8 mouse cellular contexts compared by ENCODE assay signal in the genomic region with DNA sequence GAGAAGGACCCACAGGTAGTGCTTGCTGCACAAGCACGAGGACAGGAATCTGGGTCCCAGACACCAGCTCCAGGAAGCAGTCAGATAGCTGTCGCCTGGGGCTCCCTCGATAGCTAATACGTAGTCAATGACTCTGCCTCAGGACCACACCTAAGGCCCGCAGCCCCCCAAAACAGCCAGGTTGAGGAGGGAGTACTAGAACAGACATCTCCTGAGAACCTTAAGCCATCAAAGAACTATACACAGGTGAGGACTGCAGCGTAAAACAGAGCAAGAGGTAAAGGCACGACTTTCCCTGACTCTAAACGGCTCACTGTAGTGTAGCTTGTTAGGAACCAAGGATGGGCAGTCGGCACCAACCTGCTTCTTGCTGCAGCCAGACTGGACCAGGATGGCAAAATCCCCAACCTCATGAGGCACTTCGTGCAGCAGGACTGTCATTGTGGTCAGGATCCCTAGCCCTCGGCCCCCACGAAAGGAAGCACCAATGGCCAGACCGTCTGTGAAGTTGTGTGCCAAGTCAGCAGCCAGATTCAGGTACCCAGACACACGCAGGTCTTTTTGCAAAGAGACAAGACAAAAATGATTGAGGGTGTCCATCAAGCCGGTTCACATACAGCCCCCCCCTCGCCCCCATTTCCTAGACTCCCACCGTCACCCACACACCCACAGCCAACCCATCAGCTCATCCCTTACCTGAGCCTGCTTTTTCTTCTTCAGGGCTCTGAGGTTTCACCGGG. TPM values are rescaled to one million over a fixed set of nuclear protein-coding genes. Genes with fewer than 3 reads are reported as not detected.
DNase-seq lines count a peak whose midpoint lies in the region; ATAC-seq and TF ChIP-seq lines count a peak whose summit lies in the region.

No protein-coding gene starts in this region.

- 88% methylated on average over 18 of the region's 18 CpGs for WGBS in forebrain, embryonic 13.5 days
- 81% methylated on average over 18 of the region's 18 CpGs for WGBS in liver, embryonic 13.5 days (ENCODE audit: insufficient replicate concordance)

- peaks cover 32% of the 10 kb centered on the region for H3K79me2 ChIP-seq in CH12.LX (replicated peaks; ENCODE audit: control insufficient read depth, extremely low read depth, insufficient read depth, poor library complexity, severe bottlenecking)

- H3K9ac ChIP-seq in CH12.LX (ENCODE audit: insufficient read depth, low read depth): peak overlapping the region; percentile 93; the same call in 1 of the 2 replicates
- H3K9ac ChIP-seq in forebrain, embryonic 13.5 days: peak overlapping the region; percentile 96
- H3K9ac ChIP-seq in liver, embryonic 13.5 days: no peak overlapping the region

- peaks cover 23 to 39% of the 10 kb centered on the region in 2 experiments for H3K36me3 ChIP-seq in CH12.LX (replicated peaks in 1 of 2; ENCODE audit: control insufficient read depth in 1 of 2, insufficient read depth in 1 of 2, low read length in 1 of 2)
- H3K36me3 ChIP-seq in forebrain, embryonic 13.5 days (ENCODE audit: poor library complexity, severe bottlenecking): peaks cover 25% of the 10 kb centered on the region
- peaks cover 31% of the 10 kb centered on the region for H3K36me3 ChIP-seq in liver, embryonic 13.5 days

- no peak for ATAC-seq in forebrain, embryonic 13.5 days
- no peak for ATAC-seq in liver, embryonic 13.5 days (ENCODE audit: low read depth)

- no peak for TF ChIP-seq CTCF in CH12.LX (conservative IDR thresholded peaks at IDR 0.05 in 1 of 2, IDR thresholded peaks at IDR 0.05 in 1 of 2; ENCODE audit: low read depth in 2 of 2, low read length in 2 of 2)

- H3K4me1 ChIP-seq in CH12.LX (ENCODE audit: control insufficient read depth in 1 of 2, insufficient read depth in 2 of 2): peaks cover 35 to 65% of the 10 kb centered on the region in 2 experiments
- H3K4me1 ChIP-seq in forebrain, embryonic 13.5 days: peaks cover 78% of the 10 kb centered on the region
- peaks cover 83% of the 10 kb centered on the region for H3K4me1 ChIP-seq in liver, embryonic 13.5 days (replicated peaks)

- no peaks in the 10 kb centered on the region for H3K9me3 ChIP-seq in CH12.LX (replicated peaks; ENCODE audit: low read length)
- no peaks in the 10 kb centered on the region for H3K9me3 ChIP-seq in forebrain, embryonic 13.5 days (replicated peaks)
- no peaks in the 10 kb centered on the region for H3K9me3 ChIP-seq in liver, embryonic 13.5 days (replicated peaks)

- in situ Hi-C loops in CH12.LX (cut with MboI; ENCODE audit: low pct_ligation_motif_present, low pct_unique_long_range_greater_than_20kb, low sequenced_read_pairs): no loop called here

- no peak for TF ChIP-seq POLR2A in CH12.LX (IDR thresholded peaks at IDR 0.05; ENCODE audit: low read depth, low read length)

- dilution Hi-C loops in CH12.LX (cut with MboI; ENCODE audit: extremely low pct_ligation_motif_present, extremely low pct_unique_long_range_greater_than_20kb, low sequenced_read_pairs): no loop called here

- TF ChIP-seq EP300 in CH12.LX (IDR thresholded peaks at IDR 0.05; ENCODE audit: low read length): no peak

- H3K27me3 ChIP-seq in CH12.LX (replicated peaks): no peaks in the 10 kb centered on the region
- no peaks in the 10 kb centered on the region for H3K27me3 ChIP-seq in forebrain, embryonic 13.5 days
- H3K27me3 ChIP-seq in liver, embryonic 13.5 days: no peaks in the 10 kb centered on the region

- DNase-seq in gastrocnemius, postnatal 25 days: peak; percentile 8
- DNase-seq in gastrocnemius, postnatal 10 days: no peak
- DNase-seq in CH12.LX (ENCODE audit: extremely low read depth): no peak
- DNase-seq in liver, embryonic 13.5 days: no peak
- DNase-seq in T-cell, adult 2 months (ENCODE audit: low spot score): no peak
- DNase-seq in frontal cortex, adult 2 months (ENCODE audit: extremely low spot score in 1 of 2, low spot score in 1 of 2): no peak
- no peak for DNase-seq in gastrocnemius, postnatal 14 days

- no peak overlapping the region for H3K4me3 ChIP-seq in CH12.LX (replicated peaks in 1 of 3; ENCODE audit: low read depth in 2 of 3, low read length in 2 of 3, poor library complexity in 1 of 3)
- peak overlapping the region; percentile 87 for H3K4me3 ChIP-seq in forebrain, embryonic 13.5 days
- H3K4me3 ChIP-seq in liver, embryonic 13.5 days (replicated peaks): peak overlapping the region; percentile 94

- H3K27ac ChIP-seq in CH12.LX (ENCODE audit: insufficient read depth, low read depth): no peak overlapping the region
- H3K27ac ChIP-seq in forebrain, embryonic 13.5 days: no peak overlapping the region
- peak overlapping the region; percentile 85 for H3K27ac ChIP-seq in liver, embryonic 13.5 days

- H3K4me2 ChIP-seq in CH12.LX (ENCODE audit: insufficient read depth, low read depth, poor library complexity, severe bottlenecking): peak overlapping the region; percentile 73; the same call in 1 of the 2 replicates
- H3K4me2 ChIP-seq in forebrain, embryonic 13.5 days: peak overlapping the region; percentile 99
- H3K4me2 ChIP-seq in liver, embryonic 13.5 days: peak overlapping the region; percentile 96

- TF ChIP-seq RAD21 in CH12.LX (IDR thresholded peaks at IDR 0.05; ENCODE audit: low read depth, low read length): no peak

- intact Hi-C loops in gastrocnemius, postnatal 14 days (cut with DNase I; ENCODE audit: low total_unique reads): no loop called here

TF ChIP-seq in CH12.LX, 34 proteins besides CTCF, POLR2A, EP300 and RAD21 (continues in another document):
- TF ChIP-seq MAZ (IDR thresholded peaks at IDR 0.05; ENCODE audit: low read depth, low read length) (no peak), USF1 (IDR thresholded peaks at IDR 0.05; ENCODE audit: low read depth, low read length) (no peak), NRF1 (IDR thresholded peaks at IDR 0.05; ENCODE audit: low read depth, low read length) (no peak), MXI1 (IDR thresholded peaks at IDR 0.05; ENCODE audit: low read depth, low read length) (no peak), ZKSCAN1 (IDR thresholded peaks at IDR 0.05; ENCODE audit: borderline replicate concordance, low read depth, low read length) (no peak), CHD1 (IDR thresholded peaks at IDR 0.05; ENCODE audit: low read depth, low read length) (no peak), ELF1 (IDR thresholded peaks at IDR 0.05; ENCODE audit: low read depth, low read length) (no peak), ZMIZ1 (IDR thresholded peaks at IDR 0.05; ENCODE audit: low read depth, low read length) (no peak), ZC3H11A (IDR thresholded peaks at IDR 0.05; ENCODE audit: low read depth, low read length) (no peak)

RNA-seq across cellular contexts. Expression of a gene that starts 1.5 kb away (rescaled TPM):
- total RNA-seq in gastrocnemius, postnatal 25 days (2021): 10 to 100 TPM; 52.7 to 59.9 TPM
- 10 to 100 TPM; 50.5 to 63.2 TPM for total RNA-seq in gastrocnemius, postnatal 10 days (2021)
- total RNA-seq in CH12.LX (2012; rRNA removed) (44.8 and 47.1 TPM in 2 replicates), CH12.LX (2014; rRNA removed) (20.4 and 20.8 TPM in 2 replicates)
- polyA plus RNA-seq in CH12.LX (2012; ENCODE audit: insufficient read length, low read depth): 31.7 and 34.5 TPM in 2 replicates
- polyA plus RNA-seq in forebrain, embryonic 13.5 days (2015; fragmentation: Nextera tagmentation; extraction: Ambion mirVana): 76.0 and 88.0 TPM in 2 replicates
- polyA plus RNA-seq in liver, embryonic 13.5 days (2015; fragmentation: Nextera tagmentation; extraction: Ambion mirVana): 25.2 and 25.7 TPM in 2 replicates
- 84.6 and 87.2 TPM in 2 replicates for polyA plus RNA-seq in frontal cortex, adult 2 months (2012; rRNA removed)
- 10 to 100 TPM; 50.1 to 51.3 TPM for total RNA-seq in gastrocnemius, postnatal 14 days (2021)

RNA-seq across cellular contexts. Expression of a gene that starts 2.2 kb away (rescaled TPM):
- 10 to 100 TPM; 41.5 to 45.7 TPM for total RNA-seq in gastrocnemius, postnatal 25 days (2021)
- total RNA-seq in gastrocnemius, postnatal 10 days (2021): 10 to 100 TPM; 64.1 to 75.4 TPM
- total RNA-seq in CH12.LX (2012; rRNA removed) (116 and 160 TPM in 2 replicates), CH12.LX (2014; rRNA removed) (96.8 and 97.2 TPM in 2 replicates)
- polyA plus RNA-seq in CH12.LX (2012; ENCODE audit: insufficient read length, low read depth): 105 and 108 TPM in 2 replicates
- polyA plus RNA-seq in forebrain, embryonic 13.5 days (2015; fragmentation: Nextera tagmentation; extraction: Ambion mirVana): 139 and 159 TPM in 2 replicates
- 71.7 and 76.7 TPM in 2 replicates for polyA plus RNA-seq in liver, embryonic 13.5 days (2015; fragmentation: Nextera tagmentation; extraction: Ambion mirVana)
- 101 and 102 TPM in 2 replicates for polyA plus RNA-seq in frontal cortex, adult 2 months (2012; rRNA removed)
- total RNA-seq in gastrocnemius, postnatal 14 days (2021): 10 to 100 TPM; 44.9 to 60.1 TPM

RNA-seq across cellular contexts. Expression of a gene that starts 2.3 kb away (rescaled TPM):
- total RNA-seq in gastrocnemius, postnatal 25 days (2021): 10 to 100 TPM; 34.9 to 36.3 TPM
- 10 to 100 TPM; 40.7 to 43.1 TPM for total RNA-seq in gastrocnemius, postnatal 10 days (2021)
- total RNA-seq in CH12.LX (2012; rRNA removed) (42.7 and 47.7 TPM in 2 replicates), CH12.LX (2014; rRNA removed) (27.0 and 27.4 TPM in 2 replicates)
- polyA plus RNA-seq in CH12.LX (2012; ENCODE audit: insufficient read length, low read depth): 36.9 and 41.4 TPM in 2 replicates
- 52.6 and 57.1 TPM in 2 replicates for polyA plus RNA-seq in forebrain, embryonic 13.5 days (2015; fragmentation: Nextera tagmentation; extraction: Ambion mirVana)
- 18.2 and 18.6 TPM in 2 replicates for polyA plus RNA-seq in liver, embryonic 13.5 days (2015; fragmentation: Nextera tagmentation; extraction: Ambion mirVana)
- 69.5 and 79.4 TPM in 2 replicates for polyA plus RNA-seq in frontal cortex, adult 2 months (2012; rRNA removed)
- total RNA-seq in gastrocnemius, postnatal 14 days (2021): 10 to 100 TPM; 35.2 to 35.8 TPM

RNA-seq across cellular contexts. Expression of a gene that starts 4.8 kb away (rescaled TPM):
- 10 to 100 TPM; 10.1 to 12.3 TPM for total RNA-seq in gastrocnemius, postnatal 25 days (2021)
- total RNA-seq in gastrocnemius, postnatal 10 days (2021): 10 to 100 TPM; 13.4 to 18.0 TPM
- total RNA-seq in CH12.LX (2012; rRNA removed) (8.6 and 11.9 TPM in 2 replicates), CH12.LX (2014; rRNA removed) (11.5 and 13.7 TPM in 2 replicates)
- 18.0 and 23.1 TPM in 2 replicates for polyA plus RNA-seq in CH12.LX (2012; ENCODE audit: insufficient read length, low read depth)
- 12.4 and 15.3 TPM in 2 replicates for polyA plus RNA-seq in forebrain, embryonic 13.5 days (2015; fragmentation: Nextera tagmentation; extraction: Ambion mirVana)
- 5.2 and 5.4 TPM in 2 replicates for polyA plus RNA-seq in liver, embryonic 13.5 days (2015; fragmentation: Nextera tagmentation; extraction: Ambion mirVana)
- 80.9 and 89.6 TPM in 2 replicates for polyA plus RNA-seq in frontal cortex, adult 2 months (2012; rRNA removed)
- 10 to 100 TPM; 11.3 to 13.1 TPM for total RNA-seq in gastrocnemius, postnatal 14 days (2021)

RNA-seq across cellular contexts. Expression of a gene that starts 9.9 kb away (rescaled TPM):
- 10 to 100 TPM in 1 of 2 experiments, 1 to 10 TPM in 1; 6.5 to 16.7 TPM for total RNA-seq in gastrocnemius, postnatal 25 days (2021)
- total RNA-seq in gastrocnemius, postnatal 10 days (2021): 100 to 1,000 TPM in 1 of 2 experiments, 10 to 100 TPM in 1; 72.0 to 106 TPM
- 6.0 and 7.6 TPM in 2 replicates for total RNA-seq in CH12.LX (2012; rRNA removed)
- total RNA-seq in CH12.LX (2014; rRNA removed): 3.0 and 4.5 TPM in 2 replicates
- polyA plus RNA-seq in CH12.LX (2012; ENCODE audit: insufficient read length, low read depth): 5.8 and 7.2 TPM in 2 replicates
- polyA plus RNA-seq in forebrain, embryonic 13.5 days (2015; fragmentation: Nextera tagmentation; extraction: Ambion mirVana): 0.80 and 1.3 TPM in 2 replicates
- polyA plus RNA-seq in liver, embryonic 13.5 days (2015; fragmentation: Nextera tagmentation; extraction: Ambion mirVana): 0.32 and 0.54 TPM in 2 replicates
- 10.0 and 10.7 TPM in 2 replicates for polyA plus RNA-seq in frontal cortex, adult 2 months (2012; rRNA removed)
- 10 to 100 TPM; 51.1 to 56.0 TPM for total RNA-seq in gastrocnemius, postnatal 14 days (2021)

Comparison
In these comparisons a context has a peak if more than half of its experiments do, and no peak if none do; other contexts are left out.
1. H3K4me3 ChIP-seq: peak in forebrain, embryonic 13.5 days (single experiment) and liver, embryonic 13.5 days (single experiment); none in CH12.LX (0 of 3).
2. Peak in every context shown above with its lines, with median percentiles within 50 percentile points of each other: H3K4me2 ChIP-seq.